Mouse (Mus musculus) ES-E14 (cell line): ENCODE data around the gene Slc25a18.

Experiments used
- CHD2 ChIP-seq: IDR thresholded peaks from 2 replicates; pipeline ENCODE4 v1.6.1; 2014; ENCODE audit warnings: mild to moderate bottlenecking, low read depth, low read length, inconsistent platforms
- HCFC1 ChIP-seq: IDR thresholded peaks from 2 replicates; pipeline ENCODE4 v1.6.1; 2012; ENCODE audit warnings: low read length, inconsistent platforms, borderline replicate concordance; ENCODE audit not compliant: insufficient read depth
- MAFK ChIP-seq: IDR thresholded peaks from 2 replicates; pipeline ENCODE4 v1.6.1; 2014; ENCODE audit warnings: mild to moderate bottlenecking, low read depth, low read length, inconsistent platforms; ENCODE audit not compliant: insufficient read depth
- ZC3H11A ChIP-seq: IDR thresholded peaks from 2 replicates; pipeline ENCODE4 v1.6.1; 2012; ENCODE audit warnings: low read depth, mild to moderate bottlenecking, inconsistent platforms, low read length, borderline replicate concordance
- ZNF384 ChIP-seq: IDR thresholded peaks from 2 replicates; pipeline ENCODE4 v1.6.1; 2012; ENCODE audit warnings: low read depth, low read length, inconsistent platforms

GRCm38 (mm10) chr6:120746416-120746815, 27.0 kb upstream of the Slc25a18 start:
- TF ChIP-seq HCFC1 (no peak), CHD2 (no peak), ZNF384 (no peak), ZC3H11A (no peak), MAFK (no peak)
